Mouse (Mus musculus): ENCODE measurements at regions not wholly inside any gene's neighbourhood (a gene's known extent, or its start where the extent isn't known, plus 50 kb on each side); places are given as distances from the start of the nearest gene placed in this dataset.

GRCm38 (mm10) chr7:90073865-90074264 is 56.1 kb upstream of the Picalm start:
- Histone ChIP-seq H3K4me3 (ENCODE audit: control insufficient read depth, insufficient read depth, low read length) (no peak overlapping the region), H3K27me3 (ENCODE audit: control insufficient read depth, insufficient read depth, low read length) (no peaks in the 10 kb centered on the region), H3K27ac (ENCODE audit: control insufficient read depth, insufficient read depth, low read length) (no peak overlapping the region), H3K4me1 (replicated peaks; ENCODE audit: control insufficient read depth, insufficient read depth, low read length) (0 out of 2 replicates have a peak, but pooled peaks cover 4% of the 10 kb centered on the region), H3K36me3 (ENCODE audit: control insufficient read depth, insufficient read depth, low read length) (no peaks in the 10 kb centered on the region)
- no peak for TF ChIP-seq CTCF (IDR thresholded peaks at IDR 0.05; ENCODE audit: borderline replicate concordance, control insufficient read depth, extremely low read depth, insufficient read depth, low read length, poor library complexity)
- no peak for TF ChIP-seq POLR2A (IDR thresholded peaks at IDR 0.05; ENCODE audit: control insufficient read depth, extremely low read depth, insufficient read depth, low read length, poor library complexity)
- DNase-seq: no peak
- WGBS: 92% methylated on average over 5 of the region's 5 CpGs

DNA sequence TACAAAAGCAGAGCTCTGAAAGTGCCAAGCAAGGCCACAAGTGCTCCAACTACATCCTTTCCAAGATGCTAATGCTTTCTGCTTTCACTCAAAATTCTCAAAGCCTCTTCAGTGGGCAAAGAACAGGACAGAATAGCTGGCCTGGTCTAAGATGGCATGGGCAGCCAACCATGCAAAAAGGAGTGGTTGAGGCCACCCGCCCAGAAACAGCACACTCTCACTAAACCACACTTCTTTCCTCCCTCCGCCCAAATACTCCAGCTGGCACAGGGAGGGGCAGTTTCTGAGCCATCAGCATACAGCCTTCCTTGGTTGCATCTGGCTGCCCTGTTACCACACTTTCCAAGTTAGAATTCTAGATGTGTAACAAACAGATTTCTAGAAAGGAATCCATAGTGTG is 55.4 kb upstream of the Picalm start:
- TF ChIP-seq POLR2A (IDR thresholded peaks at IDR 0.05; ENCODE audit: control insufficient read depth, extremely low read depth, insufficient read depth, low read length, poor library complexity) (no peak), CTCF (IDR thresholded peaks at IDR 0.05; ENCODE audit: borderline replicate concordance, control insufficient read depth, extremely low read depth, insufficient read depth, low read length, poor library complexity) (no peak)
- H3K27ac ChIP-seq (ENCODE audit: control insufficient read depth, insufficient read depth, low read length): no peak overlapping the region
- WGBS: 36% methylated on average over 2 of the region's 2 CpGs
- H3K36me3 ChIP-seq (ENCODE audit: control insufficient read depth, insufficient read depth, low read length): no peaks in the 10 kb centered on the region
- no peak overlapping the region for H3K4me3 ChIP-seq (ENCODE audit: control insufficient read depth, insufficient read depth, low read length)
- DNase-seq: no peak
- H3K27me3 ChIP-seq (ENCODE audit: control insufficient read depth, insufficient read depth, low read length): no peaks in the 10 kb centered on the region
- H3K4me1 ChIP-seq (replicated peaks; ENCODE audit: control insufficient read depth, insufficient read depth, low read length): 0 out of 2 replicates have a peak, but pooled peaks cover 4% of the 10 kb centered on the region

GRCm38 (mm10) chr7:90077565-90077964 is 52.4 kb upstream of the Picalm start:
- Histone ChIP-seq H3K4me3 (ENCODE audit: control insufficient read depth, insufficient read depth, low read length) (no peak overlapping the region), H3K27ac (ENCODE audit: control insufficient read depth, insufficient read depth, low read length) (no peak overlapping the region), H3K27me3 (ENCODE audit: control insufficient read depth, insufficient read depth, low read length) (no peaks in the 10 kb centered on the region), H3K36me3 (ENCODE audit: control insufficient read depth, insufficient read depth, low read length) (no peaks in the 10 kb centered on the region), H3K4me1 (replicated peaks; ENCODE audit: control insufficient read depth, insufficient read depth, low read length) (no peaks in the 10 kb centered on the region)
- WGBS: 95% methylated on average over 2 of the region's 2 CpGs
- DNase-seq: no peak
- no peak for TF ChIP-seq POLR2A (IDR thresholded peaks at IDR 0.05; ENCODE audit: control insufficient read depth, extremely low read depth, insufficient read depth, low read length, poor library complexity)
- no peak for TF ChIP-seq CTCF (IDR thresholded peaks at IDR 0.05; ENCODE audit: borderline replicate concordance, control insufficient read depth, extremely low read depth, insufficient read depth, low read length, poor library complexity)

GRCm38 (mm10) chr7:90080083-90080772 is 49.8 kb upstream of the Picalm start:
- WGBS: 91% methylated on average over 7 of the region's 7 CpGs
- no peaks in the 10 kb centered on the region for H3K4me1 ChIP-seq (replicated peaks; ENCODE audit: control insufficient read depth, insufficient read depth, low read length)
- no peak for TF ChIP-seq POLR2A (IDR thresholded peaks at IDR 0.05; ENCODE audit: control insufficient read depth, extremely low read depth, insufficient read depth, low read length, poor library complexity)
- no peaks in the 10 kb centered on the region for H3K36me3 ChIP-seq (ENCODE audit: control insufficient read depth, insufficient read depth, low read length)
- H3K27ac ChIP-seq (ENCODE audit: control insufficient read depth, insufficient read depth, low read length): no peak overlapping the region
- no peak overlapping the region for H3K4me3 ChIP-seq (ENCODE audit: control insufficient read depth, insufficient read depth, low read length)
- DNase-seq: no peak
- H3K27me3 ChIP-seq (ENCODE audit: control insufficient read depth, insufficient read depth, low read length): no peaks in the 10 kb centered on the region

Measured in thymus, adult 2 months (tissue).